In genomic region chr14:12029926-12030325, GRCm38 (mm10) we compare ENCODE assay signal across 16 mouse cellular contexts.
A peak's percentile ranks its signal among the peaks of the same experiment; 100 is the strongest.
DNase-seq lines count a peak whose midpoint lies in the region; ATAC-seq and TF ChIP-seq lines count a peak whose summit lies in the region.
"Had no signal": no experiment of that assay in that cellular context is flagged by ENCODE, and none has a peak within 500 bp of the region (broad histone marks: within the 10 kb centered on the region; RNA-seq: fewer than 3 reads in every experiment).

No protein-coding gene starts in this region.

- CTCF ChIA-PET in Patski (lab: Charles Lee) = no interaction called here

- H3K4me3 ChIP-seq in embryonic facial prominence, embryonic 14.5 days (ENCODE audit: low read depth, low read length) = no peak overlapping the region
- no peak overlapping the region for H3K4me3 ChIP-seq in liver, postnatal 0 days (ENCODE audit: low read depth, low read length)
- H3K4me3 ChIP-seq: embryonic facial prominence, embryonic 12.5 days; heart, embryonic 13.5 days; liver, embryonic 13.5 days had no signal

- WGBS in embryonic facial prominence, embryonic 14.5 days = 73% methylated on average over 2 of the region's 2 CpGs
- WGBS in liver, postnatal 0 days (ENCODE audit: insufficient replicate concordance) = 77% methylated on average over 2 of the region's 2 CpGs

- H3K9ac ChIP-seq in embryonic facial prominence, embryonic 14.5 days (ENCODE audit: low read depth, low read length) = no peak overlapping the region
- no peak overlapping the region for H3K9ac ChIP-seq in liver, postnatal 0 days (replicated peaks)
- H3K9ac ChIP-seq: embryonic facial prominence, embryonic 12.5 days; heart, embryonic 13.5 days; liver, embryonic 13.5 days had no signal

- DNase-seq in frontal cortex, postnatal 36 days (ENCODE audit: low spot score in 2 of 2) = no peak
- peak; percentile 29 for DNase-seq in kidney, postnatal 14 days
- DNase-seq in kidney, adult 18-20 months = no peak
- DNase-seq in Patski (ENCODE audit: low read depth, low spot score) = no peak
- peak; percentile 10 for DNase-seq in embryonic facial prominence, embryonic 14.5 days (ENCODE audit: low spot score)
- no peak for DNase-seq in liver, postnatal 0 days
- DNase-seq in yolk sac, embryonic 10.5 days (ENCODE audit: low spot score) = no peak
- DNase-seq: adrenal gland, adult 2 months; cerebellum, adult 18-20 months; gastrocnemius, postnatal 36 days; liver, embryonic 13.5 days; thymus, adult 2 months had no signal

- H3K9me3 ChIP-seq in embryonic facial prominence, embryonic 14.5 days (ENCODE audit: control insufficient read depth, low read length) = peaks cover 4% of the 10 kb centered on the region; the same call in 1 of the 2 replicates
- no peaks in the 10 kb centered on the region for H3K9me3 ChIP-seq in liver, postnatal 0 days (ENCODE audit: low read length)
- H3K9me3 ChIP-seq: heart, embryonic 13.5 days; liver, embryonic 13.5 days had no signal

- peak; percentile 31; the same call in 1 of the 2 replicates for ATAC-seq in frontal cortex, adult (ENCODE audit: low TSS enrichment)
- no peak for ATAC-seq in Patski
- ATAC-seq in embryonic facial prominence, embryonic 14.5 days (ENCODE audit: low read depth) = no peak
- ATAC-seq in liver, postnatal 0 days = no peak
- ATAC-seq: intestine, postnatal 0 days had no signal

- H3K27ac ChIP-seq in embryonic facial prominence, embryonic 14.5 days (replicated peaks; ENCODE audit: low read depth, low read length) = no peak overlapping the region
- no peak overlapping the region for H3K27ac ChIP-seq in liver, postnatal 0 days (ENCODE audit: low read depth)
- H3K27ac ChIP-seq: embryonic facial prominence, embryonic 12.5 days; heart, embryonic 13.5 days; liver, embryonic 13.5 days had no signal

- H3K4me2 ChIP-seq in embryonic facial prominence, embryonic 14.5 days (ENCODE audit: low read depth, low read length) = no peak overlapping the region
- no peak overlapping the region for H3K4me2 ChIP-seq in liver, postnatal 0 days (ENCODE audit: low read depth, low read length)
- H3K4me2 ChIP-seq: embryonic facial prominence, embryonic 12.5 days; heart, embryonic 13.5 days; liver, embryonic 13.5 days had no signal

- H3K4me1 ChIP-seq in embryonic facial prominence, embryonic 14.5 days (ENCODE audit: control insufficient read depth, insufficient read depth, low read length) = no peaks in the 10 kb centered on the region
- H3K4me1 ChIP-seq in liver, postnatal 0 days (ENCODE audit: insufficient read depth) = no peaks in the 10 kb centered on the region
- H3K4me1 ChIP-seq: embryonic facial prominence, embryonic 12.5 days; liver, embryonic 13.5 days had no signal

- TF ChIP-seq EP300 in liver, postnatal 0 days (IDR thresholded peaks at IDR 0.05; ENCODE audit: low read depth) = no peak

- POLR2A ChIA-PET in Patski (lab: Charles Lee) = no interaction called here

- peak; percentile 19 for TF ChIP-seq CTCF in Patski (IDR thresholded peaks at IDR 0.05)
- no peak for TF ChIP-seq CTCF in liver, postnatal 0 days (IDR thresholded peaks at IDR 0.05; ENCODE audit: low read depth)

- no peaks in the 10 kb centered on the region for H3K36me3 ChIP-seq in embryonic facial prominence, embryonic 14.5 days (ENCODE audit: control insufficient read depth, insufficient read depth, low read length)
- H3K36me3 ChIP-seq in liver, postnatal 0 days (replicated peaks; ENCODE audit: insufficient read depth, low read length) = no peaks in the 10 kb centered on the region
- H3K36me3 ChIP-seq: embryonic facial prominence, embryonic 12.5 days; heart, embryonic 13.5 days; liver, embryonic 13.5 days had no signal

- in situ Hi-C loops in Patski (cut with MboI; ENCODE audit: low pct_unique_long_range_greater_than_20kb) = no loop called here

- no peaks in the 10 kb centered on the region for H3K27me3 ChIP-seq in Patski
- no peaks in the 10 kb centered on the region for H3K27me3 ChIP-seq in embryonic facial prominence, embryonic 14.5 days (replicated peaks; ENCODE audit: control insufficient read depth, insufficient read depth, low read length)
- no peaks in the 10 kb centered on the region for H3K27me3 ChIP-seq in liver, postnatal 0 days (ENCODE audit: insufficient read depth, low read length)
- H3K27me3 ChIP-seq: embryonic facial prominence, embryonic 12.5 days; heart, embryonic 13.5 days; liver, embryonic 13.5 days had no signal

Comparison
In these comparisons a context has a peak if more than half of its experiments do, and no peak if none do; other contexts are left out.
1. DNase-seq: peak in kidney, postnatal 14 days (single experiment) and embryonic facial prominence, embryonic 14.5 days (single experiment); none in frontal cortex, postnatal 36 days (0 of 2), kidney, adult 18-20 months (single experiment), Patski (single experiment), liver, postnatal 0 days (single experiment) and yolk sac, embryonic 10.5 days (single experiment).